Mouse (Mus musculus) hindbrain, postnatal 0 days (tissue): ENCODE results near the gene Dbp. TPM values are rescaled to one million over a fixed set of nuclear protein-coding genes. Genes with fewer than 3 reads are reported as not detected.
"Not testable (repeated sequence)": the region's sequence is repeated elsewhere in the genome, so short reads cannot be mapped to it uniquely, and the experiment has no call there.

Experiments
- ATAC-seq: fragments of 200-750 bp; cut with Nextera tagmentation; 2 replicates; pipeline ENCODE4 v1.8.0; 2017; ENCODE audit warnings: mild to moderate bottlenecking, moderate TSS enrichment, moderate library complexity
- DNase-seq: peaks from one replicate; pipeline ENCODE4 v3.0.0-alpha.2; 2015; ENCODE audit warnings: low spot score
- H3K27ac ChIP-seq: fragments of 300-500 bp; sonication (generic); 2 replicates; pipeline ENCODE4 v1.5.1; 2014; ENCODE audit warnings: mild to moderate bottlenecking
- H3K27me3 ChIP-seq: fragments of 300-500 bp; sonication (generic); 2 replicates; pipeline ENCODE4 v1.6.1; 2014; ENCODE audit warnings: low read length, mixed read lengths; ENCODE audit not compliant: insufficient read depth
- H3K36me3 ChIP-seq: fragments of 300-500 bp; sonication (generic); 2 replicates; pipeline ENCODE4 v1.6.1; 2014; ENCODE audit warnings: low read length, mixed read lengths; ENCODE audit not compliant: insufficient read depth
- H3K4me1 ChIP-seq: fragments of 300-500 bp; sonication (generic); 2 replicates; pipeline ENCODE4 v1.6.1; 2014; ENCODE audit warnings: antibody characterized with exemption, low read length, mixed read lengths; ENCODE audit not compliant: insufficient read depth
- H3K4me2 ChIP-seq: fragments of 300-500 bp; sonication (generic); 2 replicates; pipeline ENCODE4 v1.6.1; 2014; ENCODE audit warnings: low read depth, mild to moderate bottlenecking, low read length, moderate library complexity, mixed read lengths
- H3K4me3 ChIP-seq: fragments of 300-500 bp; sonication (generic); 2 replicates; pipeline ENCODE4 v1.5.1; 2014; ENCODE audit warnings: low read length
- H3K9ac ChIP-seq: fragments of 300-500 bp; sonication (generic); replicated peaks from 2 replicates; pipeline ENCODE4 v1.6.1; 2014; ENCODE audit warnings: mild to moderate bottlenecking, low read length, moderate library complexity, mixed read lengths
- H3K9me3 ChIP-seq: fragments of 300-500 bp; sonication (generic); 2 replicates; pipeline ENCODE4 v1.6.1; 2016; ENCODE audit warnings: low read length, mixed read lengths
- CTCF ChIP-seq: IDR thresholded peaks from 2 replicates; pipeline ENCODE4 v1.5.1; 2016; ENCODE audit warnings: antibody characterized with exemption, control low read depth, low read depth
- WGBS: fragments of 180-500 bp; shearing (Covaris S2); extraction: QIAGEN DNeasy Blood & Tissue Kit; methylation state at CpG from one replicate; pipeline ENCODE4 v1.1.7; 2014; 5-methylcytosine and 5-hydroxymethylcytosine counted together
- polyA plus RNA-seq: library from polyadenylated mRNA; unstranded; fragments of >200 nt; fragmentation: Nextera tagmentation; extraction: Ambion mirVana; gene quantifications from 2 replicates; pipeline ENCODE4 v1.2.1, GENCODE M21; 2015
- total RNA-seq: library from RNA; depleted of rRNA; stranded (reverse); fragments of >200 nt; gene quantifications from 2 replicates; pipeline ENCODE4 v1.2.3, GENCODE M21; 2014; rRNA removed

Dbp gene
- total RNA-seq, result 4.2 and 12.2 TPM in 2 replicates
- polyA plus RNA-seq, result 4.6 and 5.3 TPM in 2 replicates

GRCm38 (mm10) chr7:45704730-45705442 is at the start of gene Dbp:
Gene Dbp, plus strand, starts transcription at chr7:45705088.
- no peaks in the 10 kb centered on the region for H3K36me3 ChIP-seq
- peak within 1 kb of the TSS; percentile 63 for H3K9ac ChIP-seq
- peaks cover 52% of the 10 kb centered on the region for H3K4me1 ChIP-seq
- H3K27me3 ChIP-seq, result no peaks in the 10 kb centered on the region
- peak within 1 kb of the TSS; percentile 49 for H3K4me3 ChIP-seq
- DNase-seq (peak; percentile 99), ATAC-seq (peak; percentile 87)
- under 1% methylated on average over 36 of the region's 36 CpGs for WGBS
- H3K9me3 ChIP-seq, result no peaks in the 10 kb centered on the region
- H3K4me2 ChIP-seq, result peak within 1 kb of the TSS; percentile 90
- TF ChIP-seq CTCF, result no peak
- peak within 1 kb of the TSS; percentile 93 for H3K27ac ChIP-seq

GRCm38 (mm10) chr7:45660746-45661478 is 44.0 kb upstream of the Dbp start:
- no peak for ATAC-seq
- Histone ChIP-seq H3K4me3 (no peak overlapping the region), H3K36me3 (no peaks in the 10 kb centered on the region), H3K4me2 (no peak overlapping the region), H3K27ac (no peak overlapping the region), H3K9me3 (no peaks in the 10 kb centered on the region), H3K9ac (no peak overlapping the region), H3K27me3 (no peaks in the 10 kb centered on the region), H3K4me1 (no peaks in the 10 kb centered on the region)
- no peak for TF ChIP-seq CTCF
- no peak for DNase-seq
- WGBS, result 79% methylated on average over 11 of the region's 11 CpGs

GRCm38 (mm10) chr7:45661702-45662101 is 43.2 kb upstream of the Dbp start:
- not testable (repeated sequence) for H3K27me3 ChIP-seq, H3K9me3 ChIP-seq, H3K9ac ChIP-seq, ATAC-seq, H3K4me2 ChIP-seq, DNase-seq, H3K4me1 ChIP-seq, H3K27ac ChIP-seq, H3K4me3 ChIP-seq, H3K36me3 ChIP-seq
- 88% methylated on average over 6 of the region's 6 CpGs for WGBS

DNA sequence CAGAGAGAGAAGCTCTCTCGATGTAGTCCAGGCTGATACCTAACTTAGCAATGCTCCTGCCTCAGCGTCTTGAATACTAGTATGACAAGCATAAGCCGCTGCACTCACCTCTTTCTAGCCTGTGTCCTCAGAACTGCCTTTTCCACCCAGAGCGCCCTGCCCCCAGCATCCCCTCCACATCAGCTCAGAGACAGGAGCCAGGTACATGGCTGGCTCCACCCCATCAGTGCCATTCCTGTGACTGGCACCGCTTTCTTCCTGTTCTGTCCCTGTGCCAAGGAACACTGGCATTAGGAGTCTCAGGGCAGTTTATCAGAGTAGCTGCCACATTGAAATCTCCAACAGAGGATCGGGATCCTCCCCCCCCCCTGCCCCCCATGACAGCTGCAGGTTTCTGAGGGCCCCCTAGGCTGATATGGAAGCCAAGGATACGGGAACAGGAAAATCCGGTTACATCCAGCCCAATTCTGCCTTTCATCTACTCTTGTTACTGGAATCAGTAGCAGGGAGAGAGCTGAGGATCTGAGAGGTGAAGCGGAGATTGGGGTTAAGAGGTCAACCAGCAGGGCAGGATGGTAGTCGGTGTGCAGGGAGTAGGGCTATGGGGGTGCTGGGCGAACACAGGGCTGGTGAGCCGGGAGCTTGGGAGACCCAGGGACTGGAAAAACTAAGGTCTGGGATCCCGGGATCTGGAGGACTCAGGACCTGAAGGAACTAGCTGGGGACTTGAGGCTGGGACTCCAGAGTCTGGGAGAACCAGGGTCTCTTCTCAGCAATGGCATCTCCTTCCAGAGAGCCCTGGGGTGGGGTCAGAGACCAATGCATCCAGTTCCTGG is 39.4 kb upstream of the Dbp start:
- WGBS, result 58% methylated on average over 13 of the region's 13 CpGs
- Histone ChIP-seq H3K27me3 (no peaks in the 10 kb centered on the region), H3K4me2 (no peak overlapping the region), H3K9me3 (no peaks in the 10 kb centered on the region), H3K9ac (no peak overlapping the region), H3K27ac (no peak overlapping the region), H3K4me3 (no peak overlapping the region), H3K4me1 (no peaks in the 10 kb centered on the region), H3K36me3 (no peaks in the 10 kb centered on the region)
- TF ChIP-seq CTCF, result no peak
- DNase-seq, result no peak
- ATAC-seq, result no peak

- H3K4me1 ChIP-seq, result no peaks in the 10 kb centered on the region
- H3K4me2 ChIP-seq, result no peak within 1 kb of the TSS
- no peaks in the 10 kb centered on the region for H3K27me3 ChIP-seq
- no peak for TF ChIP-seq CTCF
- ATAC-seq (no peak), DNase-seq (no peak)
- no peak within 1 kb of the TSS for H3K9ac ChIP-seq
- H3K27ac ChIP-seq, result no peak within 1 kb of the TSS
- H3K36me3 ChIP-seq, result no peaks in the 10 kb centered on the region
- no peak within 1 kb of the TSS for H3K4me3 ChIP-seq
- WGBS, result 86% methylated on average over 7 of the region's 7 CpGs
- H3K9me3 ChIP-seq, result no peaks in the 10 kb centered on the region
Measured at GRCm38 (mm10) chr7:45666161-45666560, 38.7 kb upstream of the Dbp start, which contains the start of gene Fut2. Gene Fut2, minus strand, starts transcription at chr7:45666394.

DNA sequence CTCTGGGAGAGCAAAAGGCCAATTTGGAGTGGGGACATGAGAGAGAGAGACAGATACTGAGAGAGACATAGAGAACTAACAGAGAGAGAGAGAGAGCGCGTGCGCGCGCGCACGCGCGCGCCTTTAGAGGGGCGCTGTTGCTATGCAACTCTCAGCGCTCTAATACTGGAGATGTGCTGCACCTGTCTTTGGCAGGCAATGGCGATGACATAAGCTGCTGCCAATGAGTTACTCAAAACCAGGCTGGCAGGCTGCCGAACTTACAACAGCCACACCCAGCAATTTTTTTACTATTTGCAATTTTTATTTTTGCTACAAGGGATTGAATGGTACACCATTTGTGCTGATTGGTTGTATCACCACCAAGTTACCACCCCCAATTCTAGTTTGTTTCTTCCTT is 37.1 kb upstream of the Dbp start:
- Histone ChIP-seq H3K4me3 (no peak overlapping the region), H3K27ac (no peak overlapping the region), H3K36me3 (no peaks in the 10 kb centered on the region), H3K4me2 (no peak overlapping the region), H3K4me1 (no peaks in the 10 kb centered on the region), H3K9ac (no peak overlapping the region), H3K27me3 (no peaks in the 10 kb centered on the region), H3K9me3 (no peaks in the 10 kb centered on the region)
- 67% methylated on average over 14 of the region's 14 CpGs for WGBS
- DNase-seq, result peak; percentile 42
- no peak for ATAC-seq
- TF ChIP-seq CTCF, result no peak
